Mouse (Mus musculus): ENCODE data around the gene Asgr2. TPM values are rescaled to one million over a fixed set of nuclear protein-coding genes. Genes with fewer than 3 reads are reported as not detected.
A peak's percentile ranks its signal among the peaks of the same experiment; 100 is the strongest.

Gene Asgr2
- total and polyA plus RNA-seq, 3 experiments = 0.16 to 0.31 TPM; not detected in 1

DNA sequence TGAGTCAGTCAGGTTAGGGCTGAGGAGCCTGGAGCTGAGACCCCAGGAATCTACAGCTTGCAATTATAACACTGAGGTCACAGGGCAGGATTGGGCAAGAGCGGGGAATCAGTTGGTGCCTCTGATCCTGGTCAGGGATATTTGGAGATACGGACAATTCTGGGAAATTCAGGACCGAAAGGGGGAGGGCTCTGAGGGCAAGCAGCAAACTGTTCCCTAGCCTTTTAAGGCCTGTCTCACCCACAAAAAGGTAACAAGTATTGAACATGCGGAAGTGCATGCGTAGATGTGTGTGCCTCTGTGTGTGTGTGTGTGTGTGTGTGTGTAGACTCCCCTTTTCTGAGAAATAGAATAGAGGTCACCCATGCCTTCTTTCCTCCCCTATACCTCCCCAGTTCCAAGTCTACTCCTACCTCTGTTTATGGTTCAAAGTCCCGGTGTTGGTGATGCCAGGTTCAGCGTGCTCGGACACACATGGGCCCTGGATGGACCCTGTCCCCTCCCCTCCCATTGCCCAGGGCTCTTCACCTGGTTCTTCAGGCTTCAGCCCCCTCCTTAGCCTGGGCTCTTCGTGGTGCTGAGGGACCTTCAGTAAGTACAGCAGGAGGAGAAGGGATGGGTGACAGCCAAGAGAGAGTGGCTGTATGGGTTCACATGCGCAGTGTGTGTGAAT lies 38.4 kb upstream of the Asgr2 start, which contains the start of gene Asgr1:
Gene Asgr1 (plus strand): TSS at position 188 of the 673 bp plus-strand sequence.
- no peaks in the 10 kb centered on the region for H3K36me3 ChIP-seq (ENCODE audit: control insufficient read depth, insufficient read depth, low read length)
- H3K4me3 ChIP-seq = no peak within 1 kb of the TSS
- TF ChIP-seq EP300 (IDR thresholded peaks at IDR 0.05; ENCODE audit: insufficient read depth, low read depth, low read length) (no peak), CTCF (IDR thresholded peaks at IDR 0.05) (no peak), POLR2A (IDR thresholded peaks at IDR 0.05; ENCODE audit: insufficient read depth, low read depth, low read length) (no peak)
- H3K79me2 ChIP-seq (replicated peaks; ENCODE audit: control insufficient read depth, insufficient read depth, low read length) = no peaks in the 10 kb centered on the region
- 90% methylated on average over 10 of the region's 10 CpGs for WGBS
- intact Hi-C loops (cut with DNase I) = loop anchor here (2.0 to 10.0 kb wide), 2 partner anchors 159 to 261 kb away; partner anchors contain the start of gene Slc16a11
- no peaks in the 10 kb centered on the region for H3K4me1 ChIP-seq (ENCODE audit: control insufficient read depth, insufficient read depth, low read length)
- H3K9ac ChIP-seq (ENCODE audit: low read depth, low read length) = no peak within 1 kb of the TSS
- no peaks in the 10 kb centered on the region for H3K27me3 ChIP-seq (ENCODE audit: control insufficient read depth, insufficient read depth, low read length)
- DNase-seq = no peak
- no peak within 1 kb of the TSS for H3K27ac ChIP-seq

DNA sequence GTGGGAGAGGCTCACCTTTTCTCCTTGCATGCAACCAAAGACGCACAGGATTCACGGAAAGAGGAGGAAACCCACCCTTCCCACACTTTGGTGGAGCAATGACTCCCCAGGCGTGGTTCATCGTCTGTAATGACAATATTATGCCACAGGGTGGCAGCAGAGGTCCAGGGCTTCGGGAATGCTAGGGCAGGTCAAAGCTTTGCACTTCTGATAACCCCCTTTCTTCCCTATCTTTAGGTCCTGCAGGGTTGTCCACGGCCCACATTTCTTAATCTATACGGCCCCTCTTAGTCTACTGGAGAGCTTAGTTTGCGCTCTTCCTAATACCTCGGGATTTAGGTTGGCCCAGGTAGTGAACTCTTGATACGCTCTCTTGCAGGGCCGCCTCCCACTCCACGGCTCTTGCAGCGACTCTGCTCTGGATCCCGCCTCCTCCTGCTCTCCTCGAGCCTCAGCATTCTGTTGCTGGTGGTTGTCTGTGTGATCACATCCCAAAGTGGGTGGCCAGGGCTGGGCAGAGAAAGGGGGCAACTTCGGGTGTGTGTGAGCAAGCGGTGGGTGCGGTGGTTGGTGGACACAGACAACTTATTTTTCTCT lies 36.7 kb upstream of the Asgr2 start:
- Histone ChIP-seq H3K4me3 (no peak overlapping the region), H3K79me2 (replicated peaks; ENCODE audit: control insufficient read depth, insufficient read depth, low read length) (no peaks in the 10 kb centered on the region), H3K27me3 (ENCODE audit: control insufficient read depth, insufficient read depth, low read length) (no peaks in the 10 kb centered on the region), H3K9ac (ENCODE audit: low read depth, low read length) (no peak overlapping the region), H3K36me3 (ENCODE audit: control insufficient read depth, insufficient read depth, low read length) (no peaks in the 10 kb centered on the region), H3K27ac (no peak overlapping the region), H3K4me1 (ENCODE audit: control insufficient read depth, insufficient read depth, low read length) (no peaks in the 10 kb centered on the region)
- intact Hi-C loops (cut with DNase I) = loop anchor here (2.0 to 10.0 kb wide), 2 partner anchors 157 to 259 kb away; partner anchors contain the start of gene Slc16a11
- TF ChIP-seq EP300 (IDR thresholded peaks at IDR 0.05; ENCODE audit: insufficient read depth, low read depth, low read length) (peak; percentile 74; the same call in 1 of the 2 replicates), POLR2A (IDR thresholded peaks at IDR 0.05; ENCODE audit: insufficient read depth, low read depth, low read length) (no peak), CTCF (IDR thresholded peaks at IDR 0.05) (peak; percentile 97)
- DNase-seq = peak; percentile 57 to 80
- WGBS = 22% methylated on average over 18 of the region's 18 CpGs

GRCm38 (mm10) chr11:70057805-70058204 lies 34.6 kb upstream of the Asgr2 start:
- WGBS = 82% methylated on average over 9 of the region's 9 CpGs
- no peak for DNase-seq
- Histone ChIP-seq H3K27me3 (ENCODE audit: control insufficient read depth, insufficient read depth, low read length) (no peaks in the 10 kb centered on the region), H3K4me3 (no peak overlapping the region), H3K9ac (ENCODE audit: low read depth, low read length) (no peak overlapping the region), H3K36me3 (ENCODE audit: control insufficient read depth, insufficient read depth, low read length) (no peaks in the 10 kb centered on the region), H3K79me2 (replicated peaks; ENCODE audit: control insufficient read depth, insufficient read depth, low read length) (no peaks in the 10 kb centered on the region), H3K27ac (no peak overlapping the region), H3K4me1 (ENCODE audit: control insufficient read depth, insufficient read depth, low read length) (no peaks in the 10 kb centered on the region)
- intact Hi-C loops (cut with DNase I) = loop anchor here (10.0 kb wide), 1 partner anchor 257 kb away; no protein-coding TSS in a partner anchor
- TF ChIP-seq POLR2A (IDR thresholded peaks at IDR 0.05; ENCODE audit: insufficient read depth, low read depth, low read length) (no peak), CTCF (IDR thresholded peaks at IDR 0.05) (no peak), EP300 (IDR thresholded peaks at IDR 0.05; ENCODE audit: insufficient read depth, low read depth, low read length) (no peak)

- intact Hi-C loops (cut with DNase I) = loop anchor here (10.0 kb wide), 1 partner anchor 255 kb away; no protein-coding TSS in a partner anchor
- DNase-seq = no peak
- no peaks in the 10 kb centered on the region for H3K36me3 ChIP-seq (ENCODE audit: control insufficient read depth, insufficient read depth, low read length)
- no peaks in the 10 kb centered on the region for H3K79me2 ChIP-seq (replicated peaks; ENCODE audit: control insufficient read depth, insufficient read depth, low read length)
- no peaks in the 10 kb centered on the region for H3K27me3 ChIP-seq (ENCODE audit: control insufficient read depth, insufficient read depth, low read length)
- 51% methylated on average over 6 of the region's 6 CpGs for WGBS
- H3K4me1 ChIP-seq (ENCODE audit: control insufficient read depth, insufficient read depth, low read length) = no peaks in the 10 kb centered on the region
- H3K27ac ChIP-seq = no peak overlapping the region
- TF ChIP-seq CTCF (IDR thresholded peaks at IDR 0.05) = no peak
- no peak overlapping the region for H3K4me3 ChIP-seq
- H3K9ac ChIP-seq (ENCODE audit: low read depth, low read length) = no peak overlapping the region
Measured at GRCm38 (mm10) chr11:70059930-70060329, 32.5 kb upstream of the Asgr2 start.

DNA sequence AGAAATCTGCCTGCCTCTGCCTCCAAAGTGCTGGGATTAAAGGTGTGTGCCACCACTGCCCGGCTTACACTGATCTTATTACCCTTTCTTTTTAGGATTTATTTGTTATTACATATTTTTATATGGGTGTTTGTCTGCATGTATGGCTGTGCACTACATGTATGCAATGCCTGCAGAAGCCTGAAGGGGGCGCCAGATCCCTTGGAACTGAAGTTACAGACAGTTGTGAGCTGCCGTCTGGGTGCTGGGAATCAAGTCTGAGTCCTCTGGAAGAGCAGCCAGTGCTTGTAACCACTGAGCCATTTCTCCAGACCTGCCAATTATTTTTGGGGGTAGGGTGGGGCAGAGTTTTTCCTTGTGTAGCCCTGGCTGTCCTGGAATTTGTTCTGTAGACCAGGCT lies 29.4 kb upstream of the Asgr2 start:
- Histone ChIP-seq H3K36me3 (ENCODE audit: control insufficient read depth, insufficient read depth, low read length) (no peaks in the 10 kb centered on the region), H3K9ac (ENCODE audit: low read depth, low read length) (no peak overlapping the region), H3K4me1 (ENCODE audit: control insufficient read depth, insufficient read depth, low read length) (no peaks in the 10 kb centered on the region), H3K27me3 (ENCODE audit: control insufficient read depth, insufficient read depth, low read length) (no peaks in the 10 kb centered on the region), H3K27ac (no peak overlapping the region), H3K4me3 (no peak overlapping the region), H3K79me2 (replicated peaks; ENCODE audit: control insufficient read depth, insufficient read depth, low read length) (no peaks in the 10 kb centered on the region)
- TF ChIP-seq EP300 (IDR thresholded peaks at IDR 0.05; ENCODE audit: insufficient read depth, low read depth, low read length) (no peak), CTCF (IDR thresholded peaks at IDR 0.05) (0 out of 2 replicates have a peak, but pooled peaks have one; percentile 8)
- DNase-seq = no peak
- intact Hi-C loops (cut with DNase I) = no loop called here
- 70% methylated on average over 3 of the region's 3 CpGs for WGBS

- no peaks in the 10 kb centered on the region for H3K27me3 ChIP-seq (ENCODE audit: control insufficient read depth, insufficient read depth, low read length)
- no peaks in the 10 kb centered on the region for H3K79me2 ChIP-seq (replicated peaks; ENCODE audit: control insufficient read depth, insufficient read depth, low read length)
- no peaks in the 10 kb centered on the region for H3K4me1 ChIP-seq (ENCODE audit: control insufficient read depth, insufficient read depth, low read length)
- H3K9ac ChIP-seq (ENCODE audit: low read depth, low read length) = no peak overlapping the region
- H3K36me3 ChIP-seq (ENCODE audit: control insufficient read depth, insufficient read depth, low read length) = no peaks in the 10 kb centered on the region
- DNase-seq = no peak
- H3K27ac ChIP-seq = no peak overlapping the region
- 38% methylated on average over 4 of the region's 4 CpGs for WGBS
- H3K4me3 ChIP-seq = no peak overlapping the region
- intact Hi-C loops (cut with DNase I) = no loop called here
- TF ChIP-seq POLR2A (IDR thresholded peaks at IDR 0.05; ENCODE audit: insufficient read depth, low read depth, low read length) (no peak), CTCF (IDR thresholded peaks at IDR 0.05) (no peak), EP300 (IDR thresholded peaks at IDR 0.05; ENCODE audit: insufficient read depth, low read depth, low read length) (no peak)
Measured at GRCm38 (mm10) chr11:70066701-70067100, 25.7 kb upstream of the Asgr2 start.

All from heart, adult 2 months (tissue).